Mouse (Mus musculus): ENCODE results near the gene 1110002E22Rik. TPM values are rescaled to one million over a fixed set of nuclear protein-coding genes. Genes with fewer than 3 reads are reported as not detected.

Gene 1110002E22Rik
- polyA plus RNA-seq, 1 experiment from 2014 or later, result 0.24 TPM

GRCm38 (mm10) chr3:138118392-138118791 lies 53.5 kb downstream of the 1110002E22Rik start:
- Histone ChIP-seq H3K9ac (replicated peaks; ENCODE audit: low read depth, low read length) (no peak overlapping the region), H3K4me3 (replicated peaks; ENCODE audit: low read length) (no peak overlapping the region), H3K27me3 (replicated peaks; ENCODE audit: control insufficient read depth, insufficient read depth, low read length) (no peaks in the 10 kb centered on the region), H3K27ac (ENCODE audit: low read length) (no peak overlapping the region), H3K4me2 (ENCODE audit: low read length) (no peak overlapping the region), H3K9me3 (ENCODE audit: control insufficient read depth, low read length) (no peaks in the 10 kb centered on the region), H3K4me1 (replicated peaks; ENCODE audit: control insufficient read depth, insufficient read depth, low read length) (no peaks in the 10 kb centered on the region), H3K36me3 (ENCODE audit: control insufficient read depth, insufficient read depth) (no peaks in the 10 kb centered on the region)
- no peak for ATAC-seq
- 76% methylated on average over 6 of the region's 6 CpGs for WGBS

GRCm38 (mm10) chr3:138118831-138119230 lies 54.0 kb downstream of the 1110002E22Rik start:
- no peaks in the 10 kb centered on the region for H3K27me3 ChIP-seq (replicated peaks; ENCODE audit: control insufficient read depth, insufficient read depth, low read length)
- no peak overlapping the region for H3K4me2 ChIP-seq (ENCODE audit: low read length)
- WGBS, result 75% methylated on average over 14 of the region's 14 CpGs
- H3K27ac ChIP-seq (ENCODE audit: low read length), result no peak overlapping the region
- H3K4me1 ChIP-seq (replicated peaks; ENCODE audit: control insufficient read depth, insufficient read depth, low read length), result no peaks in the 10 kb centered on the region
- no peaks in the 10 kb centered on the region for H3K9me3 ChIP-seq (ENCODE audit: control insufficient read depth, low read length)
- no peaks in the 10 kb centered on the region for H3K36me3 ChIP-seq (ENCODE audit: control insufficient read depth, insufficient read depth)
- ATAC-seq, result no peak
- no peak overlapping the region for H3K4me3 ChIP-seq (replicated peaks; ENCODE audit: low read length)
- no peak overlapping the region for H3K9ac ChIP-seq (replicated peaks; ENCODE audit: low read depth, low read length)

DNA sequence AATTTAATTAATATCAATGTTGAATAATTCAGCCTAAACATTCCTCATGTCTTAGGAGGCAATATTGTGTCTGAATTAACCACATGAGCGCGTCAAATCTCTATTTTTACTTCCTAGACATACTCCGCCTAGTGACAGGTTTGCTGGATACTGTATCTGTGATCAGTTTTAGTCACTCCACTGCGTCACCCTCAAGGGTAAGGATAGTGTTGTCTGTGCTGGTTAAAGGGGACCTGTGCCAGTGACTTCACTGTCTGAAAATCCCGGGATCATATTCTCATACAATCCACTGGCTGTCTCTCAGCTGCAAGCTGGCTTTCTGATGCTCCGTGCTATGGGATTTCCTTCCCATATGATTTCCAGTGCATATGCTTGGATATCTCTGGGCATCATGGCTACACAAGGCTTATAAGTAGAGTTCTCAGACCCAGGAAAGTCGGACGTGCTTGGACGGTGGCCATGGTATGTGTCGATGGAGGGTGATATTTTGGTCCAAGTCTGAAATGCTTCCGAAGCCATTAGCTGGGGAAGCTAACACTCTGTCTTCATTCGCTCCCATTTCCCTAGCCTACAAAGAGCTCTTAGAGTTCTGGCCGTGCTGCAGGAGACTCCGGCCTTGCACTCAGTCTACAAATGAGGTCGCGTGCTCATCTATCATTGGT lies 54.7 kb downstream of the 1110002E22Rik start:
- Histone ChIP-seq H3K4me1 (replicated peaks; ENCODE audit: control insufficient read depth, insufficient read depth, low read length) (no peaks in the 10 kb centered on the region), H3K4me3 (replicated peaks; ENCODE audit: low read length) (no peak overlapping the region), H3K36me3 (ENCODE audit: control insufficient read depth, insufficient read depth) (no peaks in the 10 kb centered on the region), H3K9me3 (ENCODE audit: control insufficient read depth, low read length) (no peaks in the 10 kb centered on the region), H3K27me3 (replicated peaks; ENCODE audit: control insufficient read depth, insufficient read depth, low read length) (no peaks in the 10 kb centered on the region), H3K27ac (ENCODE audit: low read length) (no peak overlapping the region), H3K9ac (replicated peaks; ENCODE audit: low read depth, low read length) (no peak overlapping the region), H3K4me2 (ENCODE audit: low read length) (no peak overlapping the region)
- no peak for ATAC-seq
- WGBS, result 95% methylated on average over 16 of the region's 16 CpGs

DNA sequence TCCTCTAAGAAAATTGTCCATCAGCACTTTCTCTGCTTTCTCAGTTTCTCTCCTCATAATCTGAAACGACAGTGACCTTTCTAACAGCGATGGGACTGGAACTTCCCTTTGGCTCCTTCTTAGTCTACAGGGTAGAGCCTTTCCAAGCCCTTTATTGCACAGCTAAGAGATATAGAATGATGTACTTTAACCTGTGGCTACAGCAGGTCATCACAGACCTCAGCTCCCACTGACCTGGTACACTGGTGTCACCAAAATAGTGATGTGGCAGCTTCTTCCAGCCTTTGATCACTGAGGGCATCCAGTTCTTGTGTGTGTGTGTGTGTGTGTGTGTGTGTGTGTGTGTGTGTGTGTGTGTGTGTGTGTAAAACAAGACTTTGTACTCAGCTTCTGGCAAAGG lies 56.6 kb downstream of the 1110002E22Rik start:
- Histone ChIP-seq H3K9me3 (ENCODE audit: control insufficient read depth, low read length) (no peaks in the 10 kb centered on the region), H3K4me1 (replicated peaks; ENCODE audit: control insufficient read depth, insufficient read depth, low read length) (no peaks in the 10 kb centered on the region), H3K4me3 (replicated peaks; ENCODE audit: low read length) (no peak overlapping the region), H3K36me3 (ENCODE audit: control insufficient read depth, insufficient read depth) (no peaks in the 10 kb centered on the region), H3K27me3 (replicated peaks; ENCODE audit: control insufficient read depth, insufficient read depth, low read length) (no peaks in the 10 kb centered on the region), H3K9ac (replicated peaks; ENCODE audit: low read depth, low read length) (no peak overlapping the region), H3K27ac (ENCODE audit: low read length) (no peak overlapping the region), H3K4me2 (ENCODE audit: low read length) (no peak overlapping the region)
- ATAC-seq, result no peak
- WGBS, result 96% methylated on average over 2 of the region's 2 CpGs

DNA sequence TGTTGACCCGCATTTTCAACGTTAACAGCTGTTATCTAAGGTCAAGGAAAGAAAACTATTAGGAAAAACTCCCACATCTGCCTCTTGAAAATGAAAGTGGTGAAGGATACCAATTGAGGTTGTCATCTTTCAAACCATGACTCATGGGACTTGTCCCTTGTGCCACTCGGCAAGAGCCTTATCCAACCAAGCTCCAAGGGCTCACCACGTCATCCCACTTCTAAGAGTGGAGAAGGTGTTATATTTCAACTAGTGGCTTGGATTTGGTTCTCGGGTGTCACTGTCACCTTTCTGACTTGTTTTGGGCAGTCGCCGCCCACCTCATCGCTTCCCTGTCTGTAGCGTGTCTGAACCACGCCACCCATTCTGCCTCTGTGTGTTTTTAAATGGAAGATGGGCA lies 59.0 kb downstream of the 1110002E22Rik start:
- Histone ChIP-seq H3K9ac (replicated peaks; ENCODE audit: low read depth, low read length) (no peak overlapping the region), H3K4me1 (replicated peaks; ENCODE audit: control insufficient read depth, insufficient read depth, low read length) (no peaks in the 10 kb centered on the region), H3K4me2 (ENCODE audit: low read length) (no peak overlapping the region), H3K27ac (ENCODE audit: low read length) (no peak overlapping the region), H3K4me3 (replicated peaks; ENCODE audit: low read length) (no peak overlapping the region), H3K36me3 (ENCODE audit: control insufficient read depth, insufficient read depth) (no peaks in the 10 kb centered on the region), H3K27me3 (replicated peaks; ENCODE audit: control insufficient read depth, insufficient read depth, low read length) (no peaks in the 10 kb centered on the region), H3K9me3 (ENCODE audit: control insufficient read depth, low read length) (no peaks in the 10 kb centered on the region)
- 94% methylated on average over 10 of the region's 10 CpGs for WGBS
- no peak for ATAC-seq

DNA sequence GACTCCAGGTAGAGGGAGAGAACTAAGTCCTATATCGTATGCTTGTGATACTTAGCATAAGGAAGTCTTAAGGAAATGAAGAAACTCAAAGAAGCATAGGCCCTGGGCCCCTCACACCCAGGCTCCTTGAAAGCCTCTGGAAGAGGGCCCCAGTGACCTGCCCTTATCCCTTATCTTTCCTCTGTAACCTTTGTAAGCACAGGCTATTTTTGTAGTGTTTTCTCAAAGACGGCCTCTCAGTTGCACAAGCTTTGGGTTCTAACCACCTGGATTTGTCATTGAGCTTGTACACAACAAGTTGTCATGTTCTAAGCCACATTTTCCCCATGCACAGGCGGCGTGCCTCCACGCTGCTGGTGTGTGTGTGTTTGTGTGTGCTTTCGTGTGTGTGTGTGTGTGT lies 64.3 kb downstream of the 1110002E22Rik start:
- Histone ChIP-seq H3K27ac (ENCODE audit: low read length) (no peak overlapping the region), H3K4me1 (replicated peaks; ENCODE audit: control insufficient read depth, insufficient read depth, low read length) (peaks cover 3% of the 10 kb centered on the region), H3K27me3 (replicated peaks; ENCODE audit: control insufficient read depth, insufficient read depth, low read length) (no peaks in the 10 kb centered on the region), H3K36me3 (ENCODE audit: control insufficient read depth, insufficient read depth) (no peaks in the 10 kb centered on the region), H3K4me3 (replicated peaks; ENCODE audit: low read length) (no peak overlapping the region), H3K9me3 (ENCODE audit: control insufficient read depth, low read length) (no peaks in the 10 kb centered on the region), H3K4me2 (ENCODE audit: low read length) (no peak overlapping the region), H3K9ac (replicated peaks; ENCODE audit: low read depth, low read length) (no peak overlapping the region)
- 97% methylated on average over 6 of the region's 6 CpGs for WGBS
- ATAC-seq, result no peak

DNA sequence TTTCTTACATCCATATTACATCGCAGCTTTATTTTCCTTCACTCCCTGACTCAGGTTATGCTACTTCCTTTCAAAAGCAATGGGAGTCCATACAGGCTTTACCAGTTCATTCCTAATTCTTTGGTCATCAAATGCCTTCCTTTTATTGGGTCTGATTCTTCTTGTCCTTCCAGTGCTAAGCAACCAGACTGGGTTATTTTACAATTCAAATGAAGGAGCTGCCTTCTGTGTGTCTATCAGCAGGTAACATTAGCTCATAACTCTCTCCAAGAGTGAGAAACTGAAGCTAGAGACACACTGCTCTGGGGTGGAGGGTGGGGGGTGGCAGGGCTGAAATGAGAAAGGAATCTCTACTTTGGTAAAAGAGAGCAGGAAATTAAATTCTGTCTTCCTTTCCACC lies 65.8 kb downstream of the 1110002E22Rik start:
- Histone ChIP-seq H3K9me3 (ENCODE audit: control insufficient read depth, low read length) (no peaks in the 10 kb centered on the region), H3K4me3 (replicated peaks; ENCODE audit: low read length) (no peak overlapping the region), H3K4me2 (ENCODE audit: low read length) (no peak overlapping the region), H3K27me3 (replicated peaks; ENCODE audit: control insufficient read depth, insufficient read depth, low read length) (no peaks in the 10 kb centered on the region), H3K4me1 (replicated peaks; ENCODE audit: control insufficient read depth, insufficient read depth, low read length) (peaks cover 3% of the 10 kb centered on the region), H3K36me3 (ENCODE audit: control insufficient read depth, insufficient read depth) (no peaks in the 10 kb centered on the region), H3K9ac (replicated peaks; ENCODE audit: low read depth, low read length) (no peak overlapping the region), H3K27ac (ENCODE audit: low read length) (no peak overlapping the region)
- WGBS, result 29% methylated on average over 1 of the region's 1 CpGs
- 0 out of 2 replicates have a peak, but pooled peaks have one; percentile 36 for ATAC-seq

Other genes starting within 250 kb of the 1110002E22Rik start
- gene H2afz, start 200.6 kb upstream of the 1110002E22Rik start, polyA plus RNA-seq (2015; fragmentation: Nextera tagmentation; extraction: Ambion mirVana), result 1,163 and 1,308 TPM in 2 replicates
- 7.8 and 12.2 TPM in 2 replicates for gene Dnajb14, start 197.4 kb upstream of the 1110002E22Rik start, polyA plus RNA-seq (2015; fragmentation: Nextera tagmentation; extraction: Ambion mirVana)
- 141 and 145 TPM in 2 replicates for gene Lamtor3, start 146.5 kb upstream of the 1110002E22Rik start, polyA plus RNA-seq (2015; fragmentation: Nextera tagmentation; extraction: Ambion mirVana)
- gene Dapp1, start 83.5 kb upstream of the 1110002E22Rik start, polyA plus RNA-seq (2015; fragmentation: Nextera tagmentation; extraction: Ambion mirVana), result 4.1 and 4.3 TPM in 2 replicates
- gene Gm5105, start 2.3 kb downstream of the 1110002E22Rik start, polyA plus RNA-seq (2015; fragmentation: Nextera tagmentation; extraction: Ambion mirVana), result 0.14 TPM in 1 of 2 replicates, not detected in the other
- gene Trmt10a, start 78.4 kb downstream of the 1110002E22Rik start, polyA plus RNA-seq (2015; fragmentation: Nextera tagmentation; extraction: Ambion mirVana), result 7.2 and 7.3 TPM in 2 replicates
- 8.2 and 8.7 TPM in 2 replicates for gene Mttp, start 79.9 kb downstream of the 1110002E22Rik start, polyA plus RNA-seq (2015; fragmentation: Nextera tagmentation; extraction: Ambion mirVana)
- gene 4930579F01Rik, start 128.8 kb downstream of the 1110002E22Rik start, polyA plus RNA-seq (2015; fragmentation: Nextera tagmentation; extraction: Ambion mirVana), result not detected in 2 replicates
- gene Adh7, start 152.7 kb downstream of the 1110002E22Rik start, polyA plus RNA-seq (2015; fragmentation: Nextera tagmentation; extraction: Ambion mirVana), result 0.53 and 1.4 TPM in 2 replicates
- 0.28 and 2.1 TPM in 2 replicates for gene Adh1, start 195.9 kb downstream of the 1110002E22Rik start, polyA plus RNA-seq (2015; fragmentation: Nextera tagmentation; extraction: Ambion mirVana)
- not detected in 2 replicates for gene Adh6a, start 248.2 kb downstream of the 1110002E22Rik start, polyA plus RNA-seq (2015; fragmentation: Nextera tagmentation; extraction: Ambion mirVana)